Mouse (Mus musculus): ENCODE results near the gene Cadps2. TPM values are rescaled to one million over a fixed set of nuclear protein-coding genes. Genes with fewer than 3 reads are reported as not detected.

Gene Cadps2
- polyA plus RNA-seq, 2 experiments, result 2.6 TPM

DNA sequence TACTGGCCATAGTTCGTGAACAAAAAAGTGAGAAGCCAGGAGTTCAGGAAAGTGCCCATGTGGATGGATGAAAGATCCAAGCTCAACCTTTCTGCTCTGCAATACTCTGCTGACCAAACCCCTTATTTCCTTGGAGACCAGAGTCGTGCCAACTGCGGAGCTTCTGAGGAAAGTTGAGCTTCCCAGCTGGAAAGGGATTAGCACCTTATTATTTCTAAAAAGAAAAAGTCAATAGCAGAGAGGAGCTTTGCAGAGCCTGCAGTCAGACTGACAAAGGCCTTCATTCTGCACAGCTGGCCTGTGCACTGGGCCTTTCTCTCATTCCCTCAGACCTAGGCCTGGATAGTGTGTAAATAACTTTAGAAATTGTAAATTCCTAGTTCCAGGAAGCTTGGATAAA lies 106.5 kb downstream of the Cadps2 start:
- 33% methylated on average over 3 of the region's 3 CpGs for WGBS
- ATAC-seq (ENCODE audit: low FRiP score, low read depth), result no peak

DNA sequence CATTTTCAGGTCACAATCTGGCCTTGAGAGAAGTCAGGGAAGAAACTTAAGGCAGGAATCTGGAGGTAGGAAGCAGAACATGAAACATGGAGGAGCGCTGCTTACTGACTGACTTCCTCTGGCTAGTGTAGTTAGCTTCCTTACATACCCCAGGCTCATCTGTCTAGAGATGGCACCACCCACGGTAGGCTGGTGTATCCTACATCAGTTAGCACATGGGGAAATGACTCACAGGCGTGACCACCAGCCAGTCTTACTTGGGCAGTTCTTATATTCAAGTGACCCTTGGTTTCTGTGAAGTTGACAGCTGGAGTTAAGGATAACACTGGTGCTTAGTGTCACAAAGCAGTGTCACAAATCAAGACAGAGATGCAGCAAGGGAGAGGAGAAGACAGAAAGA lies 110.6 kb downstream of the Cadps2 start:
- no peak overlapping the region for H3K9ac ChIP-seq (ENCODE audit: low read depth, low read length, severe bottlenecking)
- H3K9me3 ChIP-seq (ENCODE audit: control insufficient read depth, low read length), result no peaks in the 10 kb centered on the region
- H3K27me3 ChIP-seq (ENCODE audit: control insufficient read depth, insufficient read depth, low read length), result no peaks in the 10 kb centered on the region
- no peak overlapping the region for H3K4me3 ChIP-seq (replicated peaks; ENCODE audit: low read length)
- H3K27ac ChIP-seq (replicated peaks; ENCODE audit: low read depth, low read length), result no peak overlapping the region
- no peak for TF ChIP-seq POLR2A (IDR thresholded peaks at IDR 0.05; ENCODE audit: borderline replicate concordance, extremely low read depth, insufficient read depth, insufficient read length)
- no peak overlapping the region for H3K4me2 ChIP-seq (replicated peaks; ENCODE audit: low read depth, low read length, severe bottlenecking)
- DNase-seq (ENCODE audit: low spot score) (no peak), ATAC-seq (ENCODE audit: low FRiP score, low read depth) (no peak)
- H3K4me1 ChIP-seq (ENCODE audit: control insufficient read depth, insufficient read depth, low read length), result 0 out of 2 replicates have a peak, but pooled peaks cover 3% of the 10 kb centered on the region
- WGBS, result 85% methylated on average over 3 of the region's 3 CpGs
- no peaks in the 10 kb centered on the region for H3K36me3 ChIP-seq (ENCODE audit: control insufficient read depth, insufficient read depth, low read length)

More for the DNA sequence above, 106.5 kb downstream of the Cadps2 start:
- TF ChIP-seq POLR2A (IDR thresholded peaks at IDR 0.05; ENCODE audit: borderline replicate concordance, extremely low read depth, insufficient read depth, insufficient read length), result no peak
- Histone ChIP-seq H3K9me3 (ENCODE audit: control insufficient read depth, low read length) (no peaks in the 10 kb centered on the region), H3K9ac (ENCODE audit: low read depth, low read length, severe bottlenecking) (no peak overlapping the region), H3K4me2 (replicated peaks; ENCODE audit: low read depth, low read length, severe bottlenecking) (no peak overlapping the region), H3K27ac (replicated peaks; ENCODE audit: low read depth, low read length) (no peak overlapping the region), H3K36me3 (ENCODE audit: control insufficient read depth, insufficient read depth, low read length) (no peaks in the 10 kb centered on the region), H3K4me1 (ENCODE audit: control insufficient read depth, insufficient read depth, low read length) (0 out of 2 replicates have a peak, but pooled peaks cover 3% of the 10 kb centered on the region), H3K27me3 (ENCODE audit: control insufficient read depth, insufficient read depth, low read length) (no peaks in the 10 kb centered on the region), H3K4me3 (replicated peaks; ENCODE audit: low read length) (no peak overlapping the region)
- DNase-seq (ENCODE audit: low spot score), result peak; percentile 11

DNA sequence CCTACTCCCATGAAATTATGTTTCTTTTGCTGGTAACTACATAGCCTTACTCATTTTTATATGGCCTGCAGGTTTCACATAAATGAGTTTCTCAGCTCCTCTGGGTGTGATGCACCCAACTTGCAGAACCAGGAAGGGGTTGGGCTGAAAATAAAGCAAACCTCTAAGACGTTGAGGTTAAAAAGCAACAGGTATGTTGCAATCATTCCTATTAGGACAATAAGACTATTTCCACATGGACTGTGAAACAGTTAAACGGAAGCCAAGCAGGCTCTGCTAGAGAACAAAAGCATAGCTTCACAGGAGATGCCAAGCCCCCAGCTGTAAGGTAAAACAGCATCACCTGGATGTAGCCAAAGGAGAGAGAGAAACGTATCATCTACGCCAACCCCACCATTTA lies 115.5 kb downstream of the Cadps2 start:
- no peaks in the 10 kb centered on the region for H3K9me3 ChIP-seq (ENCODE audit: control insufficient read depth, low read length)
- 70% methylated on average over 4 of the region's 4 CpGs for WGBS
- no peaks in the 10 kb centered on the region for H3K4me1 ChIP-seq (ENCODE audit: control insufficient read depth, insufficient read depth, low read length)
- H3K36me3 ChIP-seq (ENCODE audit: control insufficient read depth, insufficient read depth, low read length), result no peaks in the 10 kb centered on the region
- no peak overlapping the region for H3K27ac ChIP-seq (replicated peaks; ENCODE audit: low read depth, low read length)
- TF ChIP-seq POLR2A (IDR thresholded peaks at IDR 0.05; ENCODE audit: borderline replicate concordance, extremely low read depth, insufficient read depth, insufficient read length), result no peak
- H3K4me3 ChIP-seq (replicated peaks; ENCODE audit: low read length), result no peak overlapping the region
- H3K9ac ChIP-seq (ENCODE audit: low read depth, low read length, severe bottlenecking), result no peak overlapping the region
- H3K27me3 ChIP-seq (ENCODE audit: control insufficient read depth, insufficient read depth, low read length), result no peaks in the 10 kb centered on the region
- no peak for ATAC-seq (ENCODE audit: low FRiP score, low read depth)
- DNase-seq (ENCODE audit: low spot score), result no peak
- no peak overlapping the region for H3K4me2 ChIP-seq (replicated peaks; ENCODE audit: low read depth, low read length, severe bottlenecking)

DNA sequence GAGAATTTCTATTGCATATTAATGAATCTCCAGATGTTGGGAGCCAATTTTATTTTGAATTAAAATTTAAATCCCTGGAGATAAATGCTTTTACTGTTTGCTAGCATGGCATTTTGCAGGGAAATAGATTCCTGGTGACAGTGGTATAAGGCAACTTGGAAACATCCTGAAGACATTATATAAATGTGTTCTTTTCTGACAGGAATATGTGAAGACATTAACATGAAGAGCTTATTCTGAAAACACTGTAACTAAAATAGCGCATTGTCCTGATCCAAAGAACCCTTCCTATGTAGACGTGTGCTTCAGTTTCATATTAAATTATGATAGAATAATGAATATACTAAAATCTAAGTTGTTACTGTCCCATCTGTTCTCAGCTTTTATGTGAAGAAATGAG lies 118.8 kb downstream of the Cadps2 start:
- 88% methylated on average over 2 of the region's 2 CpGs for WGBS
- Histone ChIP-seq H3K9ac (ENCODE audit: low read depth, low read length, severe bottlenecking) (no peak overlapping the region), H3K4me1 (ENCODE audit: control insufficient read depth, insufficient read depth, low read length) (no peaks in the 10 kb centered on the region), H3K4me2 (replicated peaks; ENCODE audit: low read depth, low read length, severe bottlenecking) (no peak overlapping the region), H3K27me3 (ENCODE audit: control insufficient read depth, insufficient read depth, low read length) (no peaks in the 10 kb centered on the region), H3K4me3 (replicated peaks; ENCODE audit: low read length) (no peak overlapping the region), H3K36me3 (ENCODE audit: control insufficient read depth, insufficient read depth, low read length) (no peaks in the 10 kb centered on the region), H3K27ac (replicated peaks; ENCODE audit: low read depth, low read length) (no peak overlapping the region), H3K9me3 (ENCODE audit: control insufficient read depth, low read length) (no peaks in the 10 kb centered on the region)
- no peak for TF ChIP-seq POLR2A (IDR thresholded peaks at IDR 0.05; ENCODE audit: borderline replicate concordance, extremely low read depth, insufficient read depth, insufficient read length)
- no peak for ATAC-seq (ENCODE audit: low FRiP score, low read depth)
- no peak for DNase-seq (ENCODE audit: low spot score)

DNA sequence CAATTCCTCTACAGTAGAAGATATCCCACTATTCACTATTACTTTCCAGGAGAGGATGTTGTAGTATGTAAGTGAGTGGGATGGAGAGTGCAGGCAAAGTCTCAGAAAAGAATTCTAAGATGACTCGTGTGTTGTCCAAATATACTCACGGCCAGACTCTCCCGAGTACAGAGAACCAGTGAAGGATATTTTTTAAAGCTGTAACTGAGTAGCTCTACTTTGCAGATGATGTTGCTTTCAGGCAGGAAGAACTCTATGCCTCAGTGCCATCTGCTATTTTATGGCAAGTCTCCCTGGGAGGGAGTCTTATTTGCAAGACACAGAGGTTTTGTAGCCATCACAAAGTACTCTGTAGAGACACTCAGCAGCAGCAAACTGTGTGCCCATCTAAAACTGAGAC lies 131.7 kb downstream of the Cadps2 start:
- DNase-seq (ENCODE audit: low spot score) (no peak), ATAC-seq (ENCODE audit: low FRiP score, low read depth) (no peak)
- Histone ChIP-seq H3K27ac (replicated peaks; ENCODE audit: low read depth, low read length) (no peak overlapping the region), H3K27me3 (ENCODE audit: control insufficient read depth, insufficient read depth, low read length) (no peaks in the 10 kb centered on the region), H3K9me3 (ENCODE audit: control insufficient read depth, low read length) (no peaks in the 10 kb centered on the region), H3K9ac (ENCODE audit: low read depth, low read length, severe bottlenecking) (no peak overlapping the region), H3K4me3 (replicated peaks; ENCODE audit: low read length) (no peak overlapping the region), H3K4me1 (ENCODE audit: control insufficient read depth, insufficient read depth, low read length) (no peaks in the 10 kb centered on the region), H3K36me3 (ENCODE audit: control insufficient read depth, insufficient read depth, low read length) (no peaks in the 10 kb centered on the region), H3K4me2 (replicated peaks; ENCODE audit: low read depth, low read length, severe bottlenecking) (no peak overlapping the region)
- WGBS, result 74% methylated on average over 3 of the region's 3 CpGs
- no peak for TF ChIP-seq POLR2A (IDR thresholded peaks at IDR 0.05; ENCODE audit: borderline replicate concordance, extremely low read depth, insufficient read depth, insufficient read length)

DNA sequence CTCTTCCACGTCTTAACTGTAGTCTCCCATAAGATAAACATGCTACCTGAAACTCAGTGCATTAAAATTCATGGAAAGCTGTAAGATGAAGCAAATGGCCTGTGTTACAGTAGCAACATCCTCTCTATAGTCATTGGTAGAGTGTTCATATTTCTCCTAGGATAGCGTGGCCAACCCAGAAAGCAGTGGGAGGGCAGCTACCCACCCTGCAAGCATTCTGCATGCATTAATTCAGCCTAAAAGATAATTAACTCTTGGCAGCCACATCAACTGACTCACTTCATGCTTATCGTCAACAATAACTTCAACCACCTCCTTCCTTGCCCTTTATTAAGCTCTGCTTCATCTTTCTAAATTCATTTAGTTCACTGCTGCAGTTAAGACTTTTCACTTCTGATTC lies 138.3 kb downstream of the Cadps2 start:
- 67% methylated on average over 3 of the region's 3 CpGs for whole genome bisulfite sequencing
- Histone ChIP-seq H3K4me2 (replicated peaks; ENCODE audit: low read depth, low read length, severe bottlenecking) (no peak overlapping the region), H3K9me3 (ENCODE audit: control insufficient read depth, low read length) (no peaks in the 10 kb centered on the region), H3K27ac (replicated peaks; ENCODE audit: low read depth, low read length) (no peak overlapping the region), H3K4me1 (ENCODE audit: control insufficient read depth, insufficient read depth, low read length) (no peaks in the 10 kb centered on the region), H3K36me3 (ENCODE audit: control insufficient read depth, insufficient read depth, low read length) (no peaks in the 10 kb centered on the region), H3K27me3 (ENCODE audit: control insufficient read depth, insufficient read depth, low read length) (no peaks in the 10 kb centered on the region), H3K9ac (ENCODE audit: low read depth, low read length, severe bottlenecking) (no peak overlapping the region), H3K4me3 (replicated peaks; ENCODE audit: low read length) (no peak overlapping the region)
- DNase-seq (ENCODE audit: low spot score) (no peak), ATAC-seq (ENCODE audit: low FRiP score, low read depth) (no peak)
- TF ChIP-seq POLR2A (IDR thresholded peaks at IDR 0.05; ENCODE audit: borderline replicate concordance, extremely low read depth, insufficient read depth, insufficient read length), result no peak

Measured in limb, embryonic 14.5 days (tissue).